Mouse (Mus musculus): Measurements from ENCODE around the gene Serbp1. TPM values are rescaled to one million over a fixed set of nuclear protein-coding genes. Genes with fewer than 3 reads are reported as not detected.

Serbp1 gene
- total RNA-seq, 4 experiments from 2014 or later = 151 to 223 (median 185) TPM

DNA sequence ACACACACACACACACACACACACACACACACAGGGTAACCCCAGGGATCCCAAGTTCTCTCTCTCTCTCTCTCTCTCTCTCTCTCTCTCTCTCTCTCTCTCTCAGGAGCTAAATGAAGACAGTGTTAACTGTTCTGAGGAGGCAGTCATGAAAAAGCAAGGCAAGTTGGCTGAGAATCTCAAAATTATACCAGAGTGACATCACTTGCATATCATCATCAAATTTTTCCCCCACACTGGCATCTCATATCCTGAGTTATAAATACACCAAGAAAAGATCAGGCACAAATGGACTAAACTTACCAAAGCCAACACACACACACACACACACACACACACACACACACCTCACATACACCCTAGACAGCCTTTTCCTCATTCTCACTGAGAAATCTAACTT is 7.0 kb upstream of the Serbp1 start:
- DNase-seq (ENCODE audit: low spot score in 2 of 2) = no peak

DNA sequence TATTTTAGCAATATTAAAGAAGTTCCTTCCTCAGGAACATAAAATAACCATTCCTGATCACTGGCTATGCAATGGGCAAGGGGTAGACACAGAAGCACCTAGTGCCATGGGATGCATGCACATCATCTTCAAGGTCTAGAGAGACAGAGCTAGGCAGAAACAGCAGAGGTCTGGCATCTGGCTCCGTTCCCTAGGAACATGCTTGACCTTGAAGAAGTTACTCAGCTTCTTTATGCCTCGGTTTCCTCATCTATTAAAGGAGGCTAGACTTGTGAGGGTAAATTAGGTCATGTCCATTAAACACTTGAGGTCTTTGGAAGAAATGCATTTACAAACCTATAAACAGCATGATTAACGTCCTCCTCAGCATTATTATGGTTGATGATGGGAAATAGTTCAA is 2.3 kb upstream of the Serbp1 start:
- DNase-seq (ENCODE audit: low spot score in 2 of 2) = no peak

DNA sequence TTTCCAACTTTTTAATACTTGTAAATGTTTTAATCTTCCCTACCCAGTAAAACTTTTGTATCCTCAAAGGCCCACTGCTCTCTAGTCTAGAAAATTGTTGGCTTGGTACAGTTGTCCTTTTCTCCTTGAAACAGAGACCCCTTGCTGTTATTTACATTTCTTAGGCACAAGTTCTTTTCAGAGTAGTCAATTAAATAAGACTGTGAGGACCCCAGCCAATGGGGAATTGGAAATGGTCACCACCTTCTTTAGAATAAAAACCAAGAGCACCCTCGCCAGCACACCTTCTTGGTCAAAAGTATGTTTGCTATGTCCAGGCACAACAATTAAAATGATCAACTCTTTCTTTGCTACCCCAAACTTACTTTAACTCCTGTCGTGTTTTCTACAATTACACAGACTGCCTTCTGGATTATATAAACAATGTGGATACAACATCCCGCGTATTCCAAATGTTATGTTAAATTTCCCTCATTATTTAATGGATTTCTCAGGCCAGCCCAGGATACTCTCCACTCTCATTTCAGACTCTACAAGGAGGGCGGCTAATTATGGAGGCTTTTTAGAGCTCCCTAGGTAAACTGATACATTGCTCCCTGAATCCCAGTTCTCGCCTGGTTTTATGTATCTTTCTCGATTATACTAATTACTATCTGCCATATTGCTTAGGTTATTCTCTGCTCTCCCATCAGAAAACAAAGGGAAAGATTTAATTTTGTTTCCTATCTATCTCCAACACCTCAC is 1.3 kb upstream of the Serbp1 start:
- DNase-seq (ENCODE audit: low spot score in 2 of 2) = no peak

DNA sequence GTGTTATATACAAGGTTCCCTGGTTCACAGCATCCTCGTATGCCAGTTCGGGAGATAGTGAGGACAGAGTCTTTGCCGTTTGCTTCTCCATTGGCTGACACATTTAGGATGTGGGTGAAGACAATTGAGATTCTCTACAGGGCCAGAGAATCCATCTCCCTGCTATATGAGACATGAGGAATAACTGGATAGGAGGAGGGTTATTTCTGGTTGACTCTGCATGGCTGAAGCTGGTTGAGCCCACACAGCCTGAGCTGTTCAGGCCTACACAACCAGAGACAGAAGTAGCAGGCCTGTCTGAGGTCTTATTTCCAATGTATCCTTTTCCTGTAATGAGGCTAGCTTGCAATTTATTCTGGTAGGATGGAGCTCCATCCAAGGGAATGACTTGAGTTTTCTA is 3.3 kb downstream of the Serbp1 start:
- DNase-seq (ENCODE audit: low spot score in 2 of 2) = no peak

DNA sequence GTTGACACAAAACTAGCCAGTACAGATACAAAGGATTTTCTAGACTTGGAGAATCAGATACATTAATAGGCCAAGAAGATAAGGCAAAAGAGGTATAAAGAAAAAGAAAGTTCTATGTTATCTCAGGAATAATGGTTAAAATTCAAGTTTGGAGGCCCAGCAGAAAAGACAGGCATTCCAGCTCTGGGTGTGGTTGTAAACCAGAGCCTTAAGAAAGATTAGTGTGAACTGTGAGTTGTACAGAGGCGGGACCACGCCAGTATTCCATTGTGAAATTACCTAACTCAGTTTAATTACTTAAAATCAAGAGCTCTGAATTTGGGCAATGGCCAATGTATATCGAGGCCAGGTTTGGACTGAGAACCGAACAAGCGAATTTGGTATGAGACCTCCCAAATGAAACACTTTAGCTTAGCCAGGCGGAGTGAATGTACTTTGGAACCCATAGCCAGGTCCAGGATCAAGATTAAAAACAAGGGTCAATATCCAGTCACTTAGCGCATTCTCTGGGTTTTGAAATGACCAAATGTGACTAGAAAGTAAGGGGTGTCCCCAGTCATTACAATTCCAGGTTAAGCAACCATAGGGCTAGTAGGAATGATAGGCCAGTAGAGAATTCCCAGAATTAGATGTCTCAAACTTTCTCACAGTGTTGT is 5.9 kb downstream of the Serbp1 start:
- no peak for DNase-seq (ENCODE audit: low spot score in 2 of 2)

DNA sequence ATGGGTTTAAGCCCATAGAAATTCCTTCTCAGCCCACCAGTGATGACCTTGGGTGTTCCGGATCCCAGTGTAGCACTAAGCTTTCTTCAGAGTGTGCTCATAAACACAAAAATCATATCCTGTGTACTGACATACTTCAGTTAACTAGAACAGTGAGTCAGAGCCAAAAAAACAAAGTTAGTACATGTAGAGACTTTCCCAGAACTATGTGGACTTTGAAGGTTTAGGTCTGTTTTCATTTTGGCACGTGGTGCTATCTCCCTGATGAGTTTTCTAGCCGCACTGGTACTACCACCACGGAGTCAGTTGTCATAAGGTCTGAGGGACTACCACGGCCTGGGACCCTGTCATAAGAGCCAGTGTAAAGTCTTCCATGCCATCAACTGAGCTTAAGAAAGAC is 6.5 kb downstream of the Serbp1 start:
- DNase-seq (ENCODE audit: low spot score in 2 of 2) = no peak

DNA sequence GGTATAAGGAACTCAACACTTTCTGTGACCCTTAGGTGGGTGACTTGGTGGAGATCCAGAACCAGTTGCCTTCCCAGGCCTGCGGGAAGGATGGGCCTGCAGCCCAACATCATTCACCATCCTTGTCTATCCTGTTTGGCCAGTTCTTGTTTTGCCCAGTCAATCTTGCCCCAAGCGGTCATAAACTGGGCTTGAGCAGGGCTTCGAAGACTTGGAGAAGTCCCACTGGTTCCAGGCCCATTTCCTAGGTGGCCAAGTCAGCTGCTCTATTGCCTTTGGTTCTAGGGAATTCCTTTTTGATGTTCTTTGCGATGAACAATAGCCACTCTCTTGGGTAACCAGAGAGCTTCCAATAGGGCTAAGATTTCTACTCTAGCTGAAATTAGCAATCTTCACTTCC is 13.1 kb downstream of the Serbp1 start:
- DNase-seq (ENCODE audit: low spot score in 2 of 2) = no peak

DNA sequence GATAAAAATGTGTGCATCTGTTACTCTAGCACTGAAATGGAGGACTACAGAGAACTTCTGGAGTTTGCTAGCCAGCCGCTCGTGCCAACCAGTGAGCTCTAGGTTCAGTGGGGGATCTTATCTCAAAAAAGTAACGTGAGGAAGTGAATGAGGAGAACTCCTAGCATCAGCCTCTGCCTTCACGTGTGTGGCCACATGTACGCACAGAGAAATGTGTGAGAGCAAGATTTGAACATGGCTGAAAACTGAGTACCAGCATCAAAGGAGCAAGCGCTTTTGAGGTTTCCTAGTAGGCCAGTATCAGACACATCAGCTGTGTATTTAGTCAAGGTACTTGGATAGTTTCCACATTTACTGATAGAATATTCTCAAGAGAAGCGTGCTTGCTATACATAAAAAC is 27.0 kb downstream of the Serbp1 start:
- no peak for DNase-seq (ENCODE audit: low spot score in 2 of 2)

DNA sequence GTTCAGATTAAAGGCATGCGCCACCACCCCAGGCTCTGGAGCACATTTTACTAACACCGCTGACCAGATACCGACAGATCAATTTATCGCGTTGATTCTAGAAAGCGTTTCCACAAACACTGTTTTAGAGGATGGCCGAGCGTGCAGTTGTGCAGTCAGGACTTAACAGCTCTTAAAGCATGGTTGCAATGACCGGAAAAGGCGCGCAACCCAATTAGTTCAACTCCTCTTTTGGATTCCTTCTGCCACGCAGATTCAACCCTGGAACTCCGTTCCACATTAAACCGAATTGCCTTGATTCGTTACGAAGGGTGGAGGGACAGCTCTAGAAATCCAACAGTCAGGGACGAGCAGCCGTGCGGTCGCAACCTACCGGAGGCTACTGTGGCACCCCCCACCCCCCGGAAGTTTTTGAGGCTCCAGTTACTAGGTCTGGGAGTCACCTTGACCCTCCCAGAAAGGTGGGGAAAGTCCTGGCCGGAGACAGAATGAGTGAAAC is 28.2 kb downstream of the Serbp1 start:
- peak; percentile 24 to 29 for DNase-seq (ENCODE audit: low spot score in 2 of 2)

DNA sequence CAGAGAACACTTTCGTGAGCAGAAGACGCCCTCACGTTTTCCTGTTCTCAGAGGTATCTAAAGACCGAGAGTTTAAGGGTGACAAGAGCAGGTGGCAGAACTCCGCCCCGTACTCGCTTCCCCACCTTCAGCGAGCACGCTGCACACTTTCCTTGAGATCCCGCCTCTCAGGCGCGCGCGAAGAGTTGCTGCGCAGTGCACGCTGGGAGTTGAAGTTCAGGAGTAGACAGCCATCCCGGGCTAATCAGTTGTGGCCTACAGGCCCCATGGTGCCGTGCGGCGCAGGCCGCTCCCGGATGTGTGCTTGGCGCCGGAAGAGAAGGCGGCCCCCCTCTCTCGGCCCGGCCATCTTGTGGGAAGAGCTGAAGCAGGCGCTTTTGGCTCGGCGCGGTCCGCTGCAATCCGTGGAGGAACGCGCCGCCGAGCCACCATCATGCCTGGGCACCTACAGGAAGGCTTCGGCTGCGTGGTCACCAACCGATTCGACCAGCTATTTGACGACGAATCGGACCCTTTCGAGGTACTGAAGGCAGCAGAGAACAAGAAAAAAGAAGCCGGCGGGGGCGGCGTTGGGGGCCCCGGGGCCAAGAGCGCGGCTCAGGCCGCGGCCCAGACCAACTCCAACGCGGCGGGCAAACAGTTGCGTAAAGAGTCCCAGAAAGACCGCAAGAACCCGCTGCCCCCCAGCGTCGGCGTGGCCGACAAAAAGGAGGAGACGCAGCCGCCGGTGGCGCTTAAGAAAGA is 28.9 kb downstream of the Serbp1 start:
- peak; percentile 91 to 97 for DNase-seq (ENCODE audit: low spot score in 2 of 2)

DNA sequence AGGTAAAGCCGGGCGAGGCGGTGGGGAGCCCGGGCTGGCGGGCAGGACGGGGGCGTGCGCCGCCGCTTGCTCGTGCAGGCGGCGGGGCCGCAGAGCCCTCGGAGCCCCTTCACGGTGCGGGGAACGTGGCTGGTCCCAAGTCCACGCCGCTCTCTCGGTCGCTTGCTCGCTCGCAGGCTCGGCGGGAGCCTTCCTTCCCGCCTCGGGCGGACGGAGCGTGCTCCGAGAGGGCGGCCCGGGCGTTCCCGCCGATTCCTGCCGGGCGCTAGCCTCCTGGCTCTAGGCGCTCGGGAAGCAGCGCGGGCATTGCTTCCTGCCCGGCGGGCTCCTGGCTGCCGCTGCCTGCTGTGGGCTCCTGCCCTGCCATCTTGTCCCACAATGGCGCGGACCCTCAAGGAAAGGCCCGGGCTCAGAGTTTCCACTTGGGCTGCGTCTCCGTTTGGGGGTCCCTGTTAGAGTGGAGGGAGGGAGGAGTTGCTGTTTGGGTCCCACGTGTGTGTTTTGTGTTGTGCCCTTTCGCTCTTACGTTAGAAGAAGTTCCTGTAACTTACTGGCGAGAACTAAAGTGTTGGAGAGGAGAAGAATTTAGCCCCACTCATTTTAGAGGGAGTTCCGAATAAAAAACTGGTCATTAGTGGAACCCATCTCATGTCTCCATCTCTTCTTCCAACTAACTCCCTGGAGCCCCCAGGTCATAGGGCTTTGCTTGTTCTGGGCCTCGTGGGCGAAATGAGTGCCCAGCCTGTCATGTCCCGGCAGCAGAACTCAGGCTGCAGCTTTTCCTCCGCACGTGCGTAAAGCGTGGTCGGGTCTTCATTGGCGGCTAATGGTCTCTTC is 29.6 kb downstream of the Serbp1 start:
- peak in 1 of 2 experiments; percentile 16 for DNase-seq (ENCODE audit: low spot score in 2 of 2)

DNA sequence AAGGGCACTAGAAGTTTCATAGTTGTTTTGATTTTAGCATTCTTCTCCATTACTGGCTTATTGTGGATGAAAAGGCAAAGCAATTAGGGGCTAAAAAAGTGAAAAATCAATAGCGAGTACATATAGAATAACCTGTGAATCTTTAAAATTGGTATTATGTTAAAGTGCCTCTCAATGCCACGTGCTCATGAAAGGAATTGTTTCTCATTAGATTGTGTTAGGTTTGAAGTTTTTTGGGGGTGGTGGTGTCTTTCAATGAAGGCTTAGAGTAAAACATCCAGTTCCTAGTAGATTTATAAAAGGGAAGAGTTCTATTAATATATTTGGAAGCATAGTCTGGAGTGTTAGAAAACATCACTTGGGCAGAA is 30.3 kb downstream of the Serbp1 start:
- no peak for DNase-seq (ENCODE audit: low spot score in 2 of 2)

DNA sequence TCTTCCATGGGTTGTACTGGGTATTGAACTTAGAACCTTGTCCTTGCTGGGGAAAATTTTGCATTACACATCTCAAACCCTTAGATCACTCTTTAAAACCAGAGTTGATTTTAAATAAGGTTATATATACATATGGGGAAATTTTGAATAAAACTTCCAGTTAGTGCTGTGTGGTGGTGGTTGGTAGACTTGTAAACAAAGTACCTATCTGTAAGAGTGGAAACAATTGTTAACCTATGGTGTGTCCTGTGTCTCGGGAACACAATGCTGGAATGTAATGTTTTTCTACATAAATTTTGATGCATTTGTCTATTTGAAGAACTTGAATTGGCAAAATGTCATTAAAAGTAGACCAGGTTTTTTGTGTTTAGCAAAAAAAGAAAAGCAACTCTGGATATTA is 31.0 kb downstream of the Serbp1 start:
- no peak for DNase-seq (ENCODE audit: low spot score in 2 of 2)

DNA sequence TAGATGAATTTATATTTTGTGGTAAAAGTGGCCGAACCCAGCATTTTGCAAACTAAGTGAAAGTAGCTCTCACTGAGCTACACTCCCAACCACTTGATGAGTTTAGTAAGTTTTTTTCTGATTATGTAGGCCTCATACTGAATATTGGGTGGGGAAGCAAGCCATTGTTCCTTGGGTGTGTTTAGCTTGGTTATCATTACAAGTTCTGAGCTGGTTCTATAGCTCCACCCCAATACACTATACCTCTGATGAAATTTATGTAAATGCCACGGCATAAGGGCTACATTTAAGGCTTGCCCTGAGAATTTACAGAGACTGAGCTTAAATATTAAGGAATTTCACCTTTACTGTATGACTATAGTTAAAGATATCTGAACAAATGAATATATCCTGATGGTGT is 31.5 kb downstream of the Serbp1 start:
- DNase-seq (ENCODE audit: low spot score in 2 of 2) = no peak

DNA sequence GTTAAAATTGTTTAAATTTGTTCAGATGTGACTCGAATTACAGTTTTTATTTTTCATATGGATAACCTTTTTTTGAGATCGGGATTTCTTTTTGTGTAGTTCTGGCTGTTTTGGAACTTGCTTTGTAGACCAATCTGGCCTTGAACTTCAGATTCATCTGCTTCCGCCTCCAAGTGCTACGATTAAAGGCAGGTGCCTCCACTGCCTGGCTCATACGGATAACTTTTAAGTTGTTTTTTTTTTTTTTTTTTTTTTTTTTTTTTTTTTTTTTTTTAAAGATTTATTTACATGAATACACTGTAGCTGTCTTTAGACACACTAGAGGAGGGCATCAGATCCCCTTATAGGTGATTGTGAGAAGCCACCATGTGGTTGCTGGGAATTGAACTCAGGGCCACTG is 40.0 kb downstream of the Serbp1 start:
- DNase-seq (ENCODE audit: low spot score in 2 of 2) = no peak

DNA sequence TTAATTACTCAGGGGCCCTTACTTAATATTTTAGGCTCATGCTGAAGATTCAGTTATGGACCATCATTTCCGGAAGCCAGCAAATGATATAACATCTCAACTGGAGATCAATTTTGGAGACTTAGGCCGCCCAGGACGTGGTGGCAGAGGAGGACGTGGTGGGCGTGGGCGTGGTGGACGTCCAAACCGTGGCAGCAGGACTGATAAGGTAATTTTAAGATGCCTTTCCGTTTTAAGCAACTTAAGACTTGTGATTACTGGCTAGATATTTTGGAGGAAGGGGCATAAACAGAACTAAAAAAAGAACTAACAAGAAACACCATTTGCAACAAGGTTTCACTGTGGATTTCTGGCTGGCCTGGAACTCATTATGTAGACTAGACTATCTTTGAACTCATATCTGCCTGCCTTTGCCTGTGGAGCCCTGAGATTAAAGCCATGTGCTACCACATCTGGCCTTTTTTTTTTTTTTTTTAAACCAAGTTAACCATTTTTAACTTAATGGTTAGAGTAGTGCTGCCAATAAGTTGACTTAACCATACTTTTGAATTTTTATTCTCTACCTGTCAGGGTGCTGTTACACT is 43.7 kb downstream of the Serbp1 start:
- DNase-seq (ENCODE audit: low spot score in 2 of 2) = no peak

DNA sequence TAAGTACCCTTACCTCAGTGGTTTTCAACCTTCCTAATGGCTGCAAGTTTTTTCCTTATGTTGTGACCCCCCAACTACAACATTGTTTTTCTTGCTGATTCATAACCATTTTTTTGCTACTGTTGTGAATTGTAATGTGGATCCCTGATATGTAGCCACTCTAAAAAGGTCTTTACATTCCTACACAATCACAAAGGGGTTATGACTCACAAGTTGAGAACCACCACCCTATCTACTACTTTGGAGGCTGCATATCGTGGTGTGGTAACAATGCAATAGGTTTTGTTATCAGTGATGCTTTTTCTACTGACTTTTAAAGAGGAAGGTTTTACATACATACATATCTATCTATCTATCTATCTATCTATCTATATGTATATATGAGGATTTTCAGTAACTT is 44.9 kb downstream of the Serbp1 start:
- no peak for DNase-seq (ENCODE audit: low spot score in 2 of 2)

DNA sequence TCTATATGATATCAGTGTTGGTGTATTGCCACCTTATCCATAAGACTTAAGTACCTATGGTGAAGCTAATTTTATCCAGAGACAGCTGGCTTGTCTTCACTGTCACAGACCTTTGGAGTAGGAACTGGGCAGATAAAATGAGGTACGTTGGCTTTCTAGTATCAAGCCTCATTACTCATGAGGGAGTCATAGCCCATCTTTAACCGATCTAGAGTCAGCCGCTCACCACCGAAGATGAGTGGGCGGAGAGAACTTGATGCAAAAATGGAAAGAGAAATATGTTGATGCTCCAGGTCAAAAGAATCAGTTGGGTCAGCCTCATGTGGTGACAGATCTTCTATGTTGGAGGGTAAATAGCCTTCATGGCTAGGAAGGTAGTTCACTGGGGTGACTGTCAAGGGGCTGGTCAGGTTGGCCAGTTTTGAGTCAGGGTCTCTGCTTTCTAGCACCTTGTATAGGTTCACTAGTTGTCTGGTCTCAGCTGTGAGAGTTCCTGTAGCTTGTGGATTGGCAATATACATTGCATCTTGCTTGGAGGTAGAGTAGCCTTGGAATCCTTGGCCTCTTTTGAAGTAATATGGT is 54.2 kb downstream of the Serbp1 start:
- DNase-seq (ENCODE audit: low spot score in 2 of 2) = no peak

DNA sequence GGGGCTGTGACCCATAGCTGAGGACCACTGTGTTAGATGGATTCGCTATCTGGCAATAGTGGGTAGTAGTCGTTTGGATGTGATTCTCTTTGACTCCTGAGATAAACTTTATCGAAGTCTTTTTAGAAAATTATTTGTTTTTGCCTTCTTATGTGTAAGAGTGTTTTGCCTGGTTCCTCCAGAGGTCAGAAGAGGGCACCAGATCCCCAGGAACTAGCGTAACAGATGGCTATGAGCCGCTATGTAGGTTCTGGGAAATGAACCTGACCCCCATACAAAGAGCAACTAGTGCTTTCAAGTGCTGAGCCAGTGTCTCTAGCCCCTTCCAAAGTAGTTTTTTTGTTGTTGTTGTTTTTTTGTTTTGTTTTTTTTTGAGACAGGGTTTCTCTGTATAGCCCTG is 58.1 kb downstream of the Serbp1 start:
- no peak for DNase-seq (ENCODE audit: low spot score in 2 of 2)

DNA sequence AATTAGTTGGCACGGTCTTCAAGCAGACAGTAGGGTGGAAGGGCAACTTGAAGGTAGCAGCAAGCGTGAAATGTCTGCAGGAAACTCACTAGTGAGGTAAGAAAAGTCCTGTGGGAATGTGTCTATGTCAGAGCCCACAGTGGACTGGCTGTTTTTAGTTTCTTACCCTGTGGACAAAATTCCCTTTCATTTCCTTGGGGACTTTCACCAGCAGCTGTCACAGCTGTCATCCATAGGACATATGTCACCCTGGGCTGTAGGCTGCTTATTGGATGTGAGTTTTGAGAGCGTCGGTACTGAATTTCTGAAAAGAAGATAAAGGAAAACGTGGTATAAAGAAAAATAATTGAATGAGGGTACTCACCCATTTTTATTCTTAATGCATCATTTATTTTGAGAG is 60.8 kb downstream of the Serbp1 start:
- DNase-seq (ENCODE audit: low spot score in 2 of 2) = no peak

DNA sequence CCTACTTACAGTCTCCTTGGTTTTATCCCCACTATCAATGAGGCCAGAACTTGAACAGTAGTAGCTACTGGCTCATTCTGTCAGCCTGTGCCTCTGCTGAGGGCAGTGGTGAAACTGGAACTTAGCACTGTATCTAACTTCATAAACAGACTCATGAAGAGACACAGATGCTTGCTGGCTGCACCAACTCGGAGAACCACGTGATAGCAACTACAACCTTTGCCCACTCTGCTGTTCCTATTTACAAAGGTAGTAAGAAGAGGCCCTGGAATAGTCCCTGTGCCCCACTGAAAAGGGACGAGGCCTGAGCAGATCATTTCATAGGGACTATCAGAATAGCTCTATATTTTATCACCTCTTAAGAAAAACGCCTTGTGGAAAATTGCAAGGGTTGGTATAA is 62.3 kb downstream of the Serbp1 start:
- no peak for DNase-seq (ENCODE audit: low spot score in 2 of 2)
